Mouse (Mus musculus) brain, adult 2 months (tissue): Measurements from ENCODE around the gene Hydin.

Source experiments
- DNase-seq: peaks from one replicate; pipeline ENCODE4 v3.0.0; 2011; ENCODE audit warnings: low read depth, low spot score

Gene Hydin

DNA sequence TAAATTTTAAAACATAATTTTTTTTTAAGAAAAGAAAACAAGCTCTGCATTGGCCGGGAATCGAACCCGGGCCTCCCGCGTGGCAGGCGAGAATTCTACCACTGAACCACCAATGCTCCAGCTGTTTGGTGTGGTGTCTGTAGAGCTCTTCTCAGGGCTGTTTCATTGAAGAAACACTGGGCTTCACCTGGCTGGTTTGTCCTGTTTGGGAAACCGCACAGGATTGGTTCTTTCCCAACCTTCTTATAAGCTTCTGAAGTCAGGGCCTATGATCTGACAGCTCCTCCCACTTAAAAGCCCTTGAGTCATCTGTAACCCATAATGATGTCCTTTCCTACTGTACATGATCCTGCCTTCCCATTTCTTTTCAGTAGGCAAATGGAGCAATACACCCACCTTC is 364.4 kb downstream of the Hydin start:
- no peak for DNase-seq

- DNase-seq: no peak
These were observed 367.0 kb downstream of the Hydin start for GRCm38 (mm10) chr8:110633814-110634213.

- DNase-seq: no peak
These were observed 369.4 kb downstream of the Hydin start for GRCm38 (mm10) chr8:110636182-110636581.

GRCm38 (mm10) chr8:110642331-110642730 is 375.6 kb downstream of the Hydin start:
- peak; percentile 84 for DNase-seq

DNA sequence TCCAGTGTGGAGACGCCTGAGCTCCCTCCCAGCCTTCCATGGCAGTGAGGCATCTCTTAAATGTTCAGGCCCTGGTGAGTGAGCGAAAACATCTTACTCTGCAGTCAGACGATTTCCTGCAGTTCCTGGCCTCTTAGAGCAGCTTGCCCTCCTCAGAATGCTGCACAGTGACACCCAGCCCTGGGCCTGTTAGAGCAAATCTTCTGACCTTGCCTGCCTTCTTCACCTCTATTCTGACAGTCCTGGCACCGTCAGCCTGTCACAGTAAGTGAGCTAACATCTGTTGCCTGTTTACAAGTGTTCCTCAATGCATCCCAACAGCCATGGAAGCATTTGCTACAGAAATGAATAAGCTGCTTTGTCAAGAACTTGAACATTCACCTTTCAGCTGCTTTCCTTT is 376.4 kb downstream of the Hydin start:
- no peak for DNase-seq

- no peak for DNase-seq
These were observed 377.6 kb downstream of the Hydin start for GRCm38 (mm10) chr8:110644422-110644821.

- no peak for DNase-seq
These were observed 378.1 kb downstream of the Hydin start for GRCm38 (mm10) chr8:110644901-110645300.

DNA sequence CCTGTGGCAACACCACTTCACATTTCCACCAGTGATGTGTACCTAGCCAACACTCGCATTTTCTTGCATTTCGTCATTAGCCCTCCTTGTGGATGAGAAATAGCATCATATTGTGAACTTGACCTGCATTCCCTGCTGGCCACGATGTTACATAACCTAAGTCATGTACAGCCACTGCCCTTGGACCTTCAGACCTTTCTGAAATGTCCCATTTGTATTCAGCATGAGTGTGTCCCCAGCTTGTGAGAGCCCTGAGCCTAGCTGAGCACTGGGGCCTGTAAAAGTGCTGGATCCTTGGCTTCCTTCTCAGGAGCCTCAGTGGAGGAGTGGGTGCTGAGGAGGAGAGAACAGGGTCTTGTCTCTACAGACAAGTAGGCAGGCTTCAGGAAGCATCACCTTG is 378.6 kb downstream of the Hydin start:
- no peak for DNase-seq

DNA sequence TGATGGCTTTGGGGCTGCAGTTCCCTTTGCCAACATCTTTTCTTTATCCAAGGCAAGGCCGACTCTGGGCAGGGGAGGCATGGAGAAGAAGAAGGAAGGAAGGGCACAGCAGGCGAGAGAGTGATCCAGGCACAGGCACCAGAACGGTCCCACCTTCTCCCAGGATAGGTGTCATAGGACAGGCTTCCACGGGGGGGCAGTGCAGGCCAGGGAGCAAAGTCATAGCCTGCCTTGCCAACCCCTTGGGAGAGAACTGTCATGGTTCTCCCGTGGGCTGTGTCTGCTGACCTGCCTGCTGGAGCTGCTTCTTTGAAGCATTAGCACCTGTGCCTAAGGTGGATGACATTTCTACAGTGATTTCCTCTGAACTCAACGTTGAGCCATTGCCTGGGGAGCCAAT is 379.3 kb downstream of the Hydin start:
- DNase-seq: peak; percentile 89

DNA sequence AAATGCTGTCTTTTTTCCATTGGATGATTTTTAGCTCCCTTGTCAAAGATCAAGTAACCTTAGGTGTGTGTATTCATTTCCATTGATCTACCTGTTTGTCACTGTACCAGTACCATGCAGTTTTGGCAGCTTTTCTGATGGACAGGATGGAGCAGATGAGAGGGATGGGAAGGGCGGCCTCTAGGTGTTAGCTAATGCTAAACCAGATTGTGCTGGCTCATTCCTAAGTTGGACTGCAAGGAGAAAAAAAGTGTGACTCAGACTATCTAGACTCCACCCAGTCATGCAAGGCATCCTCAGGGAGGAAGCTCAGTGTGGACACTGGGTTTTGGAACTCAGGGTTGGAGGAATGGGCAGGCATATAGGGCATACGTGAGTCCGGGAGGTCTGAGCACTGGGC is 381.8 kb downstream of the Hydin start:
- peak; percentile 64 for DNase-seq

- peak; percentile 82 for DNase-seq
These were observed 382.5 kb downstream of the Hydin start for GRCm38 (mm10) chr8:110649286-110649685.

- peak; percentile 41 for DNase-seq
These were observed 384.1 kb downstream of the Hydin start for GRCm38 (mm10) chr8:110650838-110651237.

- peak; percentile 47 for DNase-seq
These were observed 385.1 kb downstream of the Hydin start for GRCm38 (mm10) chr8:110651847-110652246.

DNA sequence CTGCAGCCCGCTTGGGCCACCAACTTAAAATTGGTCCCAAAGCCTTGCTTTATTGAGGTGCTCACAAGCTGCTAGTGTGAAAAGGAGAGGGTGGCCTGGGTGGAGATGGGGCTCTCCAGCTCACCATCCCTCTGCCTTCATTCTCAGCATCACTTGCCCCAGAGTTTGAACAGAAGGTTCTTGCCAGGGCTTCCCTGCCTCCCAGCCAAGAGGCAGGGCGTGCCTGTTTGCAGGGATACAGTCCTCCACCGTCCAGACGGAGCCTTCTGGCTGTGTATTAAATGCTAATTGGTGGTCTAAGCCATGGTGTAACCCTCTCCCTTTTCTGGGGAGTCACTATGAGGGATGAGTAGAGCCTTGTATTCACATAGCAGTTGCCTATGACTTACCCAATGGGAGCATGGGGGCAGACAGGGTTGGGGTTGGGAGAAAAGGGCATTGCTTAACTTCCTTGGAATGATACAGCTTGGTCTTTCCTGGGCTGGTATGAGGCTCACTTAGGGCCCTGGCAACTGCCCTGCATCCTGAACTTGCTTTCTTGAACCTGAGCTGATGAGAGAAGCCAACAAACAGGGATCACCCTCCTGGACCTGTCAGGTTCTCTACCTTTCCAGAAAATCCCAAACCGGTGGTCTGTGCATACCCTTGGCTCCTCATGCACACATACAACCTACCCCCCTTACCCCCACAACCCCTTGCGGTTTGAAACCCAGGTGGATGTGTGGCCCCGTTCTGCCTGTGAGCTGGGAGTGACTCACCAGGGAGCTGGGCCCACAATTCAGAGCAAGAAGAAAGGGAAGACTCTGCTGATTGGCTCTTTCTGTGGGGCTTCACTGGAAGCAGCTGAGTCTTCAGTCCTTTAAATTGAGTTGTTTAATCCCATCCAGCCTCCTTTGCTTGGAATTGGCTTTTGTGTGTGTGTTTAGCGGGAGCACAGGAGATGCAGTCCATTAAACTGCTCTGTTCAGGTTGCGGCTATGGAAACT is 387.6 kb downstream of the Hydin start:
- peak; percentile 77 for DNase-seq

DNA sequence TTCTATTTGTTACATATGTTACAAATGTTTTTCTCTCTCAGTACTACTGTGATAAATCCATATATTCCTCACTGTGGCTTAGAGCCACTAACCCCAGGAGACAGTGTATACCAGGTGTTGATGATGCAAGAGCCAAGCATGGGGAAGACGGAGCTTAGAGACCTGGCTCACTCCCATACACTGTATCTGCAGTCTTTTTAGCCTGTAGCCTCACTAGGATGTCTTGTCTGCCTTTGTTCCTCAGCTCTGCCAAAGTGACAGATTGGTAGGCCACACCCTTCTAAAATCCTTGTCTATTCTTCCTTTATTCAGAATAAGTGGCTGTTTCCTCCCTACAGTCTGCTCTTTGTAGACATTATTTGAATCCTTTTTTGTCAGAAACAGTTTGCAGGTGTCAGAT is 389.1 kb downstream of the Hydin start:
- peak; percentile 78 for DNase-seq

DNA sequence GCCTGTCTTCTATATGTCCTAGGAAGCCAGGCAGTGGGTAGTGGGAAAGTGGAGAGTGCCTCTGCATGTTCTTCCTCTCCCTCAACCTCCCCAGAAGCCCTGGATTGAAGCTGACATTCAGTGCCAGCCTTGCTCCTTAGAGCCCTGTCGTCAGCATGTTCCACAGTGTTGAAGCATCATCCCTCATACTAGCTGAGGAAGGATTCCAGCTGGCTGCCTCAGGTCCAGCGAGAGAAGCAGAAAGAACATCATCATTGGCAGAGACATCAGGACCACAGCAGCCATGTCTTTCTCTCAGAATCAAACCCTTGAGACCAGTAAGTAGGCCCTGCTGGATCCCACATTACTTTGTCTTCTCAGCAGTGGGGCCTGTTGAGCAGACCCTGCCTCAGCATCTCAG is 390.9 kb downstream of the Hydin start:
- no peak for DNase-seq
